8 mouse cellular contexts compared by ENCODE assay signal in the genomic region with DNA sequence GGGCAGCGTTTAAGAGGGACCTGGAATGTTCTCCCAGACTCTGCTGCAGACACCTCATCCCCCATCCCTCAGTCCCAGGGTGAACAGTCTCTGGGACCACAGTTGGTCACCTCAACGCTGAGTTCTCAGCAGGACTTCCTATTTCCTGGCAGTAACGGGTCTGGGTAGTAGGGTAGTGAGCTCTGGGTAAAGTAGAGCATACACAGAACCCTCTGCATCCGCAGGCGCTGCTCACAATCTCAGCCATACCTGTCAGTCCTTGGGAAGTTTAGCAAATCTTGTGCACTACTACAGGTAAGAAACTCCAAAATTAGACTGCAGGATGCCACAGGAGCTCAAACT. TPM values are rescaled to one million over a fixed set of nuclear protein-coding genes. Genes with fewer than 3 reads are reported as not detected.
DNase-seq lines count a peak whose midpoint lies in the region; ATAC-seq and TF ChIP-seq lines count a peak whose summit lies in the region.

No protein-coding gene starts in this region.

- H3K27ac ChIP-seq in heart, embryonic 10.5 days = peak overlapping the region; percentile 94
- peak overlapping the region; percentile 95 for H3K27ac ChIP-seq in forebrain, postnatal 0 days (ENCODE audit: low read depth, low read length)

- H3K4me1 ChIP-seq in heart, embryonic 10.5 days = peaks cover 27% of the 10 kb centered on the region
- peaks cover 30% of the 10 kb centered on the region for H3K4me1 ChIP-seq in E14TG2a.4 (replicated peaks; ENCODE audit: low read depth, low read length)
- H3K4me1 ChIP-seq in forebrain, postnatal 0 days (ENCODE audit: insufficient read depth) = peaks cover 11% of the 10 kb centered on the region

- 4% methylated on average over 5 of the region's 5 CpGs for WGBS in heart, embryonic 10.5 days
- 3% methylated on average over 5 of the region's 5 CpGs for WGBS in forebrain, postnatal 0 days

- intact Hi-C loops in gastrocnemius, postnatal 14 days (cut with DNase I; ENCODE audit: low total_unique reads) = no loop called here

- peaks cover 6% of the 10 kb centered on the region for H3K36me3 ChIP-seq in heart, embryonic 10.5 days
- H3K36me3 ChIP-seq in E14TG2a.4 (ENCODE audit: insufficient read depth, low read length) = peaks cover 16% of the 10 kb centered on the region
- H3K36me3 ChIP-seq in forebrain, postnatal 0 days (ENCODE audit: insufficient read depth) = no peaks in the 10 kb centered on the region

- TF ChIP-seq CTCF in E14TG2a.4 (conservative IDR thresholded peaks at IDR 0.05; ENCODE audit: low read length) = no peak
- TF ChIP-seq CTCF in forebrain, postnatal 0 days (IDR thresholded peaks at IDR 0.05; ENCODE audit: low read depth) = no peak

- peak overlapping the region; percentile 88 for H3K4me3 ChIP-seq in heart, embryonic 10.5 days
- H3K4me3 ChIP-seq in E14TG2a.4 (replicated peaks; ENCODE audit: low read length) = peak overlapping the region; percentile 80
- peak overlapping the region; percentile 87 for H3K4me3 ChIP-seq in forebrain, postnatal 0 days (ENCODE audit: low read depth, low read length)

- H3K27me3 ChIP-seq in heart, embryonic 10.5 days (ENCODE audit: insufficient read depth, poor library complexity, severe bottlenecking) = no peaks in the 10 kb centered on the region
- H3K27me3 ChIP-seq in E14TG2a.4 (ENCODE audit: insufficient read depth, low read length) = peaks cover 24% of the 10 kb centered on the region
- H3K27me3 ChIP-seq in forebrain, postnatal 0 days (ENCODE audit: insufficient read depth, low read length) = no peaks in the 10 kb centered on the region

- peak overlapping the region; percentile 91 for H3K4me2 ChIP-seq in forebrain, postnatal 0 days (ENCODE audit: low read depth)

- 0 out of 2 replicates have a peak, but pooled peaks have one; percentile 0 for ATAC-seq in forebrain, postnatal 0 days
- peak; percentile 43 for ATAC-seq in megakaryocyte, adult 5-6 weeks (ENCODE audit: poor library complexity, severe bottlenecking)

- no peak for DNase-seq in heart, embryonic 10.5 days (ENCODE audit: low spot score)
- no peak for DNase-seq in heart, adult 18-20 months
- no peak for DNase-seq in forebrain, postnatal 0 days
- no peak for DNase-seq in right cerebral cortex, postnatal 14 days
- DNase-seq in cerebellum, postnatal 36 days = no peak
- DNase-seq in gastrocnemius, postnatal 14 days = no peak

- no peaks in the 10 kb centered on the region for H3K9me3 ChIP-seq in heart, embryonic 10.5 days
- H3K9me3 ChIP-seq in E14TG2a.4 (ENCODE audit: low read length) = peaks cover 1% of the 10 kb centered on the region; the same call in 1 of the 2 replicates
- no peaks in the 10 kb centered on the region for H3K9me3 ChIP-seq in forebrain, postnatal 0 days (ENCODE audit: low read length)

- peak overlapping the region; percentile 94 for H3K9ac ChIP-seq in forebrain, postnatal 0 days

RNA-seq across cellular contexts. Expression of a gene that starts 0.6 kb away (rescaled TPM):
- 35.3 and 41.5 TPM in 2 replicates for polyA plus RNA-seq in heart, embryonic 10.5 days (2016; fragmentation: Nextera tagmentation; extraction: Ambion mirVana)
- total RNA-seq in heart, adult 18-20 months (2021) = 10 to 100 TPM; 21.4 to 26.4 TPM
- 47.6 and 54.4 TPM in 2 replicates for total RNA-seq in forebrain, postnatal 0 days (2014; rRNA removed)
- polyA plus RNA-seq in forebrain, postnatal 0 days (2015; fragmentation: Nextera tagmentation; extraction: Ambion mirVana) = 32.3 and 40.2 TPM in 2 replicates
- 20.2 and 25.3 TPM in 2 replicates for total RNA-seq in megakaryocyte, adult 5-6 weeks (2015)
- 37.0 and 43.6 TPM in 2 replicates for total RNA-seq in megakaryocyte, adult 5-6 weeks (2017)
- 10 to 100 TPM; 21.4 to 22.7 TPM for total RNA-seq in gastrocnemius, postnatal 14 days (2021)

RNA-seq across cellular contexts. Expression of a gene that starts 13.2 kb away (rescaled TPM):
- polyA plus RNA-seq in heart, embryonic 10.5 days (2016; fragmentation: Nextera tagmentation; extraction: Ambion mirVana) = 11.7 TPM in 2 replicates
- 10 to 100 TPM; 33.1 to 37.1 TPM for total RNA-seq in heart, adult 18-20 months (2021)
- 103 and 116 TPM in 2 replicates for total RNA-seq in forebrain, postnatal 0 days (2014; rRNA removed)
- 14.3 and 23.2 TPM in 2 replicates for polyA plus RNA-seq in forebrain, postnatal 0 days (2015; fragmentation: Nextera tagmentation; extraction: Ambion mirVana)
- total RNA-seq in megakaryocyte, adult 5-6 weeks (2015) = 55.1 TPM in 2 replicates
- total RNA-seq in megakaryocyte, adult 5-6 weeks (2017) = 36.5 and 37.5 TPM in 2 replicates
- total RNA-seq in gastrocnemius, postnatal 14 days (2021) = 10 to 100 TPM; 31.9 to 41.4 TPM

RNA-seq across cellular contexts. Expression of a gene that starts 24.8 kb away (rescaled TPM):
- 22.3 and 23.6 TPM in 2 replicates for polyA plus RNA-seq in heart, embryonic 10.5 days (2016; fragmentation: Nextera tagmentation; extraction: Ambion mirVana)
- total RNA-seq in heart, adult 18-20 months (2021) = 10 to 100 TPM; 24.3 to 27.6 TPM
- total RNA-seq in forebrain, postnatal 0 days (2014; rRNA removed) = 60.4 and 60.5 TPM in 2 replicates
- polyA plus RNA-seq in forebrain, postnatal 0 days (2015; fragmentation: Nextera tagmentation; extraction: Ambion mirVana) = 46.7 and 54.3 TPM in 2 replicates
- 4.2 and 5.9 TPM in 2 replicates for total RNA-seq in megakaryocyte, adult 5-6 weeks (2015)
- 2.4 and 4.0 TPM in 2 replicates for total RNA-seq in megakaryocyte, adult 5-6 weeks (2017)
- total RNA-seq in gastrocnemius, postnatal 14 days (2021) = 10 to 100 TPM in 1 of 2 experiments, 1 to 10 TPM in 1; 7.3 to 10.2 TPM

RNA-seq across cellular contexts. Expression of a gene that starts 59.2 kb away (rescaled TPM):
- polyA plus RNA-seq in heart, embryonic 10.5 days (2016; fragmentation: Nextera tagmentation; extraction: Ambion mirVana) = 48.6 and 65.5 TPM in 2 replicates
- total RNA-seq in heart, adult 18-20 months (2021) = 1 to 10 TPM; 8.2 to 9.2 TPM
- 22.2 and 31.5 TPM in 2 replicates for total RNA-seq in forebrain, postnatal 0 days (2014; rRNA removed)
- polyA plus RNA-seq in forebrain, postnatal 0 days (2015; fragmentation: Nextera tagmentation; extraction: Ambion mirVana) = 55.5 and 60.4 TPM in 2 replicates
- total RNA-seq in megakaryocyte, adult 5-6 weeks (2015) = 9.7 and 10.5 TPM in 2 replicates
- 11.4 and 11.9 TPM in 2 replicates for total RNA-seq in megakaryocyte, adult 5-6 weeks (2017)
- 10 to 100 TPM; 14.8 to 17.5 TPM for total RNA-seq in gastrocnemius, postnatal 14 days (2021)
